Mouse (Mus musculus) heart, adult 2 months (tissue): ENCODE results near the gene Serpina16.

ENCODE experiments used
- CTCF ChIP-seq: fragments of 200-600 bp; IDR thresholded peaks from 2 replicates; pipeline ENCODE4 v1.8.1; 2022; ENCODE audit warnings: antibody characterized with exemption, mild to moderate bottlenecking, moderate library complexity
- POLR2A ChIP-seq: fragments of 200-500 bp; IDR thresholded peaks from 2 replicates; pipeline ENCODE4 v1.6.1; 2011; ENCODE audit warnings: mild to moderate bottlenecking, low read depth, low read length, control low read depth; ENCODE audit not compliant: insufficient read depth

GRCm38 (mm10) chr12:103685386-103685785 is 9.4 kb upstream of the Serpina16 start:
- no peak for TF ChIP-seq CTCF
- no peak for TF ChIP-seq POLR2A
